Mouse (Mus musculus): ENCODE data around the gene Tenm2. TPM values are rescaled to one million over a fixed set of nuclear protein-coding genes. Genes with fewer than 3 reads are reported as not detected.

The Tenm2 gene
- polyA plus RNA-seq, 1 experiment from 2014 or later = 1.7 TPM

- H3K36me3 ChIP-seq = no peaks in the 10 kb centered on the region
- 44% methylated on average over 2 of the region's 2 CpGs for WGBS
- H3K9me3 ChIP-seq = no peaks in the 10 kb centered on the region
- H3K27me3 ChIP-seq (ENCODE audit: insufficient read depth, poor library complexity, severe bottlenecking) = no peaks in the 10 kb centered on the region
- H3K4me3 ChIP-seq = no peak overlapping the region
- no peaks in the 10 kb centered on the region for H3K4me1 ChIP-seq
- no peak overlapping the region for H3K27ac ChIP-seq
- no peak for DNase-seq (ENCODE audit: low spot score)
Measured at GRCm38 (mm10) chr11:36194348-36194747, 1041.4 kb downstream of the Tenm2 start.

GRCm38 (mm10) chr11:36176106-36176505 lies 1059.7 kb downstream of the Tenm2 start:
- 75% methylated on average over 7 of the region's 7 CpGs for WGBS
- Histone ChIP-seq H3K4me1 (0 out of 2 replicates have a peak, but pooled peaks cover 7% of the 10 kb centered on the region), H3K27me3 (ENCODE audit: insufficient read depth, poor library complexity, severe bottlenecking) (no peaks in the 10 kb centered on the region), H3K36me3 (no peaks in the 10 kb centered on the region), H3K9me3 (no peaks in the 10 kb centered on the region), H3K4me3 (no peak overlapping the region), H3K27ac (no peak overlapping the region)
- DNase-seq (ENCODE audit: low spot score) = no peak

GRCm38 (mm10) chr11:36173076-36173690 lies 1062.6 kb downstream of the Tenm2 start:
- Histone ChIP-seq H3K27ac (no peak overlapping the region), H3K9me3 (no peaks in the 10 kb centered on the region), H3K4me1 (0 out of 2 replicates have a peak, but pooled peaks cover 7% of the 10 kb centered on the region), H3K4me3 (no peak overlapping the region), H3K36me3 (no peaks in the 10 kb centered on the region), H3K27me3 (ENCODE audit: insufficient read depth, poor library complexity, severe bottlenecking) (no peaks in the 10 kb centered on the region)
- 78% methylated on average over 11 of the region's 11 CpGs for WGBS
- DNase-seq (ENCODE audit: low spot score) = peak; percentile 46

- H3K9me3 ChIP-seq = no peaks in the 10 kb centered on the region
- 0 out of 2 replicates have a peak, but pooled peaks cover 7% of the 10 kb centered on the region for H3K4me1 ChIP-seq
- peak; percentile 22 for DNase-seq (ENCODE audit: low spot score)
- 82% methylated on average over 6 of the region's 6 CpGs for WGBS
- no peaks in the 10 kb centered on the region for H3K27me3 ChIP-seq (ENCODE audit: insufficient read depth, poor library complexity, severe bottlenecking)
- H3K36me3 ChIP-seq = no peaks in the 10 kb centered on the region
- H3K4me3 ChIP-seq = no peak overlapping the region
- no peak overlapping the region for H3K27ac ChIP-seq
Measured at GRCm38 (mm10) chr11:36172520-36172919, 1063.2 kb downstream of the Tenm2 start.

GRCm38 (mm10) chr11:36171991-36172390 lies 1063.8 kb downstream of the Tenm2 start:
- no peaks in the 10 kb centered on the region for H3K36me3 ChIP-seq
- H3K27me3 ChIP-seq (ENCODE audit: insufficient read depth, poor library complexity, severe bottlenecking) = no peaks in the 10 kb centered on the region
- no peaks in the 10 kb centered on the region for H3K9me3 ChIP-seq
- 0 out of 2 replicates have a peak, but pooled peaks cover 7% of the 10 kb centered on the region for H3K4me1 ChIP-seq
- DNase-seq (ENCODE audit: low spot score) = peak; percentile 43
- H3K4me3 ChIP-seq = no peak overlapping the region
- WGBS = 84% methylated on average over 7 of the region's 7 CpGs
- no peak overlapping the region for H3K27ac ChIP-seq

- no peaks in the 10 kb centered on the region for H3K36me3 ChIP-seq
- DNase-seq (ENCODE audit: low spot score) = peak; percentile 57
- no peaks in the 10 kb centered on the region for H3K27me3 ChIP-seq (ENCODE audit: insufficient read depth, poor library complexity, severe bottlenecking)
- no peaks in the 10 kb centered on the region for H3K9me3 ChIP-seq
- H3K4me1 ChIP-seq = 0 out of 2 replicates have a peak, but pooled peaks cover 7% of the 10 kb centered on the region
- H3K27ac ChIP-seq = no peak overlapping the region
- no peak overlapping the region for H3K4me3 ChIP-seq
- 91% methylated on average over 12 of the region's 12 CpGs for WGBS
Measured at GRCm38 (mm10) chr11:36171221-36171620, 1064.5 kb downstream of the Tenm2 start.

GRCm38 (mm10) chr11:36169738-36170137 lies 1066.0 kb downstream of the Tenm2 start:
- no peak overlapping the region for H3K27ac ChIP-seq
- no peak overlapping the region for H3K4me3 ChIP-seq
- no peaks in the 10 kb centered on the region for H3K36me3 ChIP-seq
- peak; percentile 55 for DNase-seq (ENCODE audit: low spot score)
- no peaks in the 10 kb centered on the region for H3K4me1 ChIP-seq
- no peaks in the 10 kb centered on the region for H3K9me3 ChIP-seq
- 77% methylated on average over 4 of the region's 4 CpGs for WGBS
- no peaks in the 10 kb centered on the region for H3K27me3 ChIP-seq (ENCODE audit: insufficient read depth, poor library complexity, severe bottlenecking)

GRCm38 (mm10) chr11:36168921-36169537 lies 1066.7 kb downstream of the Tenm2 start:
- WGBS = 83% methylated on average over 6 of the region's 6 CpGs
- no peaks in the 10 kb centered on the region for H3K9me3 ChIP-seq
- H3K36me3 ChIP-seq = no peaks in the 10 kb centered on the region
- no peak overlapping the region for H3K27ac ChIP-seq
- no peaks in the 10 kb centered on the region for H3K27me3 ChIP-seq (ENCODE audit: insufficient read depth, poor library complexity, severe bottlenecking)
- DNase-seq (ENCODE audit: low spot score) = peak; percentile 43
- no peaks in the 10 kb centered on the region for H3K4me1 ChIP-seq
- no peak overlapping the region for H3K4me3 ChIP-seq

- Histone ChIP-seq H3K27me3 (ENCODE audit: insufficient read depth, poor library complexity, severe bottlenecking) (no peaks in the 10 kb centered on the region), H3K27ac (no peak overlapping the region), H3K4me3 (no peak overlapping the region), H3K4me1 (0 out of 2 replicates have a peak, but pooled peaks cover 4% of the 10 kb centered on the region), H3K36me3 (no peaks in the 10 kb centered on the region), H3K9me3 (no peaks in the 10 kb centered on the region)
- 84% methylated on average over 10 of the region's 10 CpGs for WGBS
- no peak for DNase-seq (ENCODE audit: low spot score)
Measured at GRCm38 (mm10) chr11:36167766-36168318, 1067.9 kb downstream of the Tenm2 start.

GRCm38 (mm10) chr11:36163580-36163979 lies 1072.2 kb downstream of the Tenm2 start:
- Histone ChIP-seq H3K4me1 (peaks cover 14% of the 10 kb centered on the region; the same call in 1 of the 2 replicates), H3K27me3 (ENCODE audit: insufficient read depth, poor library complexity, severe bottlenecking) (no peaks in the 10 kb centered on the region), H3K9me3 (no peaks in the 10 kb centered on the region), H3K4me3 (no peak overlapping the region), H3K27ac (no peak overlapping the region), H3K36me3 (no peaks in the 10 kb centered on the region)
- peak; percentile 48 for DNase-seq (ENCODE audit: low spot score)
- WGBS = 81% methylated on average over 11 of the region's 11 CpGs

- H3K4me3 ChIP-seq = no peak overlapping the region
- no peak overlapping the region for H3K27ac ChIP-seq
- peak; percentile 69 for DNase-seq (ENCODE audit: low spot score)
- peaks cover 18% of the 10 kb centered on the region; the same call in 1 of the 2 replicates for H3K4me1 ChIP-seq
- 67% methylated on average over 10 of the region's 10 CpGs for WGBS
- no peaks in the 10 kb centered on the region for H3K9me3 ChIP-seq
- no peaks in the 10 kb centered on the region for H3K27me3 ChIP-seq (ENCODE audit: insufficient read depth, poor library complexity, severe bottlenecking)
- H3K36me3 ChIP-seq = no peaks in the 10 kb centered on the region
Measured at GRCm38 (mm10) chr11:36161765-36162321, 1073.9 kb downstream of the Tenm2 start.

GRCm38 (mm10) chr11:36153450-36153849 lies 1082.3 kb downstream of the Tenm2 start:
- Histone ChIP-seq H3K27me3 (ENCODE audit: insufficient read depth, poor library complexity, severe bottlenecking) (no peaks in the 10 kb centered on the region), H3K9me3 (no peaks in the 10 kb centered on the region), H3K27ac (no peak overlapping the region), H3K4me1 (peaks cover 15% of the 10 kb centered on the region), H3K4me3 (no peak overlapping the region), H3K36me3 (no peaks in the 10 kb centered on the region)
- 50% methylated on average over 5 of the region's 5 CpGs for whole genome bisulfite sequencing
- DNase-seq (ENCODE audit: low spot score) = no peak

- Histone ChIP-seq H3K27me3 (ENCODE audit: insufficient read depth, poor library complexity, severe bottlenecking) (no peaks in the 10 kb centered on the region), H3K4me1 (peaks cover 12% of the 10 kb centered on the region), H3K36me3 (no peaks in the 10 kb centered on the region), H3K4me3 (no peak overlapping the region), H3K9me3 (no peaks in the 10 kb centered on the region), H3K27ac (no peak overlapping the region)
- WGBS = 12% methylated on average over 9 of the region's 9 CpGs
- no peak for DNase-seq (ENCODE audit: low spot score)
Measured at GRCm38 (mm10) chr11:36153011-36153410, 1082.8 kb downstream of the Tenm2 start.
